Comparison of ENCODE assay signal across 17 mouse cellular contexts in genomic region chr4:63171122-63171521, GRCm38 (mm10). TPM values are rescaled to one million over a fixed set of nuclear protein-coding genes. Genes with fewer than 3 reads are reported as not detected.
A peak's percentile ranks its signal among the peaks of the same experiment; 100 is the strongest.
DNase-seq lines count a peak whose midpoint lies in the region; ATAC-seq and TF ChIP-seq lines count a peak whose summit lies in the region.
"Had no signal": no experiment of that assay in that cellular context is flagged by ENCODE, and none has a peak within 500 bp of the region (broad histone marks: within the 10 kb centered on the region; RNA-seq: fewer than 3 reads in every experiment).

No protein-coding gene starts in this region.

- peaks cover 8% of the 10 kb centered on the region; the same call in 1 of the 2 replicates for H3K27me3 ChIP-seq in liver, embryonic 11.5 days (replicated peaks; ENCODE audit: control insufficient read depth, insufficient read depth, low read length)
- no peaks in the 10 kb centered on the region for H3K27me3 ChIP-seq in G1E (ENCODE audit: insufficient read depth, low read length)
- no peaks in the 10 kb centered on the region for H3K27me3 ChIP-seq in stomach, embryonic 14.5 days (ENCODE audit: control insufficient read depth, insufficient read depth, low read length)

- no peaks in the 10 kb centered on the region for H3K4me1 ChIP-seq in liver, embryonic 11.5 days (replicated peaks; ENCODE audit: control insufficient read depth, insufficient read depth, low read length)
- no peaks in the 10 kb centered on the region for H3K4me1 ChIP-seq in G1E (ENCODE audit: insufficient read depth, low read depth, low read length)
- H3K4me1 ChIP-seq in stomach, embryonic 14.5 days (ENCODE audit: control insufficient read depth, insufficient read depth, low read length) = no peaks in the 10 kb centered on the region
- H3K4me1 ChIP-seq: hindbrain, embryonic 10.5 days had no signal

- H3K36me3 ChIP-seq in liver, embryonic 11.5 days (ENCODE audit: control insufficient read depth, insufficient read depth, low read length) = no peaks in the 10 kb centered on the region
- no peaks in the 10 kb centered on the region for H3K36me3 ChIP-seq in G1E (replicated peaks)
- no peaks in the 10 kb centered on the region; the same call in 1 of the 2 replicates for H3K36me3 ChIP-seq in stomach, embryonic 14.5 days (ENCODE audit: control insufficient read depth, insufficient read depth, low read length)
- H3K36me3 ChIP-seq: hindbrain, embryonic 10.5 days had no signal

- H3K9me3 ChIP-seq in liver, embryonic 11.5 days (ENCODE audit: control insufficient read depth, low read length) = no peaks in the 10 kb centered on the region
- H3K9me3 ChIP-seq in G1E (replicated peaks) = peaks cover 78% of the 10 kb centered on the region
- no peaks in the 10 kb centered on the region for H3K9me3 ChIP-seq in stomach, embryonic 14.5 days (ENCODE audit: control insufficient read depth, low read depth, low read length)
- H3K9me3 ChIP-seq: hindbrain, embryonic 10.5 days had no signal

- no peak for ATAC-seq in liver, embryonic 11.5 days (replicated peaks; ENCODE audit: low FRiP score)
- no peak for ATAC-seq in G1E (ENCODE audit: extremely low read depth, insufficient number of reproducible peaks, low FRiP score, poor library complexity, severe bottlenecking)
- ATAC-seq in stomach, embryonic 14.5 days (ENCODE audit: insufficient number of reproducible peaks, insufficient read depth, low FRiP score, low read depth) = no peak
- ATAC-seq in megakaryocyte-erythroid progenitor cell, adult 5-6 weeks (replicated peaks; ENCODE audit: low FRiP score, low TSS enrichment, poor library complexity, severe bottlenecking) = no peak

- no peak overlapping the region for H3K9ac ChIP-seq in liver, embryonic 11.5 days (ENCODE audit: low read depth, low read length)
- 0 out of 2 replicates have a peak overlapping the region, but pooled peaks have one; percentile 14 for H3K9ac ChIP-seq in stomach, embryonic 14.5 days (replicated peaks; ENCODE audit: low read depth, low read length)

- no peak for TF ChIP-seq CTCF in G1E (IDR thresholded peaks at IDR 0.05; ENCODE audit: low read depth, low read length)

- WGBS in liver, embryonic 11.5 days = 40% methylated on average over 24 of the region's 24 CpGs
- WGBS in stomach, embryonic 14.5 days = 37% methylated on average over 24 of the region's 24 CpGs

- H3K4me3 ChIP-seq in liver, embryonic 11.5 days (ENCODE audit: low read depth, low read length) = peak overlapping the region; percentile 40
- H3K4me3 ChIP-seq in G1E (ENCODE audit: low read depth, low read length) = peak overlapping the region; percentile 38; the same call in 1 of the 2 replicates
- H3K4me3 ChIP-seq in stomach, embryonic 14.5 days (ENCODE audit: low read depth, low read length) = peak overlapping the region; percentile 34
- H3K4me3 ChIP-seq: hindbrain, embryonic 10.5 days had no signal

- H3K27ac ChIP-seq in liver, embryonic 11.5 days (ENCODE audit: low read depth, low read length) = peak overlapping the region; percentile 25; the same call in 1 of the 2 replicates
- H3K27ac ChIP-seq in stomach, embryonic 14.5 days (ENCODE audit: low read length) = peak overlapping the region; percentile 74; the same call in 1 of the 2 replicates
- H3K27ac ChIP-seq: hindbrain, embryonic 10.5 days had no signal

- intact Hi-C loops in left cerebral cortex, postnatal 14 days (cut with DNase I) = no loop called here

- no peak for DNase-seq in liver, embryonic 11.5 days (ENCODE audit: low spot score)
- DNase-seq in liver (no peak), G1E (ENCODE audit: low spot score) (no peak)
- DNase-seq in kidney, postnatal 10 days = peak; percentile 37
- no peak for DNase-seq in right cerebral cortex, adult 18-20 months
- no peak for DNase-seq in left cerebral cortex, postnatal 14 days (ENCODE audit: low spot score in 2 of 2)
- DNase-seq: B cell, adult 2 months; cerebellum, adult 8-10 months; lung, postnatal 4 days had no signal

- peak overlapping the region; percentile 54 for H3K4me2 ChIP-seq in liver, embryonic 11.5 days
- H3K4me2 ChIP-seq in stomach, embryonic 14.5 days (replicated peaks; ENCODE audit: low read depth, low read length) = peak overlapping the region; percentile 39

RNA-seq across cellular contexts. Expression of gene Kif12, which starts 0.8 kb away (rescaled TPM):
- 7.9 and 9.0 TPM in 2 replicates for polyA plus RNA-seq in liver, embryonic 11.5 days (2014; fragmentation: Nextera tagmentation; extraction: Ambion mirVana)
- not detected in 2 replicates for total RNA-seq in G1E (2014; fragmentation: Nextera tagmentation)
- total RNA-seq in G1E (2017) = 0.06 TPM in 1 of 2 replicates, not detected in the other
- not detected in 2 replicates for polyA plus RNA-seq in G1E (2012)
- polyA plus RNA-seq in stomach, embryonic 14.5 days (2014; fragmentation: Nextera tagmentation; extraction: Ambion mirVana) = 19.8 and 22.8 TPM in 2 replicates
- total RNA-seq in left cerebral cortex, postnatal 14 days (2021) = not detected
- not detected in 2 replicates for total RNA-seq in megakaryocyte-erythroid progenitor cell, adult 5-6 weeks (2014; fragmentation: Nextera tagmentation)
- total RNA-seq in megakaryocyte-erythroid progenitor cell, adult 5-6 weeks (2017) = not detected in 2 replicates
- total RNA-seq: granulocyte monocyte progenitor cell, adult 5-6 weeks; layer of hippocampus, postnatal 25 days had no signal
- polyA plus RNA-seq: frontal cortex, adult 2 months; limb, embryonic 11.5 days had no signal

RNA-seq across cellular contexts. Expression of gene Ambp, which starts 16.5 kb away (rescaled TPM):
- polyA plus RNA-seq in liver, embryonic 11.5 days (2014; fragmentation: Nextera tagmentation; extraction: Ambion mirVana) = 736 and 748 TPM in 2 replicates
- total RNA-seq in G1E (2014; fragmentation: Nextera tagmentation) (not detected in 2 replicates), G1E (2017) (not detected in 2 replicates)
- polyA plus RNA-seq in G1E (2012) = not detected in 2 replicates
- 33.0 and 54.6 TPM in 2 replicates for polyA plus RNA-seq in stomach, embryonic 14.5 days (2014; fragmentation: Nextera tagmentation; extraction: Ambion mirVana)
- total RNA-seq in left cerebral cortex, postnatal 14 days (2021) = not detected
- not detected in 2 replicates for total RNA-seq in megakaryocyte-erythroid progenitor cell, adult 5-6 weeks (2014; fragmentation: Nextera tagmentation)
- not detected in 2 replicates for total RNA-seq in megakaryocyte-erythroid progenitor cell, adult 5-6 weeks (2017)
- total RNA-seq: granulocyte monocyte progenitor cell, adult 5-6 weeks; layer of hippocampus, postnatal 25 days had no signal
- polyA plus RNA-seq: heart, embryonic 14.5 days; hindbrain, embryonic 10.5 days had no signal

RNA-seq across cellular contexts. Expression of gene Col27a1, which starts 42.7 kb away (rescaled TPM):
- 5.0 and 6.4 TPM in 2 replicates for polyA plus RNA-seq in liver, embryonic 11.5 days (2014; fragmentation: Nextera tagmentation; extraction: Ambion mirVana)
- total RNA-seq in G1E (2014; fragmentation: Nextera tagmentation) (not detected in 2 replicates), G1E (2017) (under 0.01 and 0.16 TPM in 2 replicates)
- not detected in 2 replicates for polyA plus RNA-seq in G1E (2012)
- 23.6 and 24.8 TPM in 2 replicates for polyA plus RNA-seq in stomach, embryonic 14.5 days (2014; fragmentation: Nextera tagmentation; extraction: Ambion mirVana)
- 1 to 10 TPM; 3.1 to 3.4 TPM for total RNA-seq in left cerebral cortex, postnatal 14 days (2021)
- 1.2 TPM in 1 of 2 replicates, not detected in the other for total RNA-seq in megakaryocyte-erythroid progenitor cell, adult 5-6 weeks (2014; fragmentation: Nextera tagmentation)
- total RNA-seq in megakaryocyte-erythroid progenitor cell, adult 5-6 weeks (2017) = not detected in 2 replicates
